Mouse (Mus musculus): Measurements from ENCODE around the gene Qsox2. TPM values are rescaled to one million over a fixed set of nuclear protein-coding genes. Genes with fewer than 3 reads are reported as not detected.

The Qsox2 gene
- total RNA-seq, 1 experiment: 32.0 TPM

GRCm38 (mm10) chr2:26225242-26225641 lies 12.1 kb downstream of the Qsox2 start:
- DNase-seq (ENCODE audit: low read depth, low spot score): no peak
- Histone ChIP-seq H3K9me3 (ENCODE audit: control insufficient read depth, insufficient read depth, low read depth, low read length) (no peaks in the 10 kb centered on the region), H3K4me3 (ENCODE audit: insufficient read depth in 1 of 2, low read depth in 1 of 2, low read length in 2 of 2, poor library complexity in 1 of 2, severe bottlenecking in 1 of 2) (no peak overlapping the region), H3K9ac (ENCODE audit: insufficient read depth, low read depth, low read length, poor library complexity, severe bottlenecking) (no peak overlapping the region), H3K36me3 (ENCODE audit: control insufficient read depth, insufficient read depth, low read length, poor library complexity, severe bottlenecking) (peaks cover 23% of the 10 kb centered on the region; the same call in 1 of the 2 replicates), H3K4me1 (ENCODE audit: control insufficient read depth in 2 of 2, insufficient read depth in 2 of 2, low read length in 2 of 2, poor library complexity in 1 of 2) (no peaks in the 10 kb centered on the region), H3K27ac (ENCODE audit: insufficient read depth, low read depth, low read length, poor library complexity, severe bottlenecking) (no peak overlapping the region)
- TF ChIP-seq CHD2 (IDR thresholded peaks at IDR 0.05; ENCODE audit: low read depth, low read length): no peak
- no peak for TF ChIP-seq ZNF384 (IDR thresholded peaks at IDR 0.05; ENCODE audit: low read depth, low read length)
- TF ChIP-seq ZC3H11A (IDR thresholded peaks at IDR 0.05; ENCODE audit: borderline replicate concordance, low read depth, low read length): no peak
- no peak for TF ChIP-seq MAFK (IDR thresholded peaks at IDR 0.05; ENCODE audit: insufficient read depth, low read depth, low read length)
- no peak for TF ChIP-seq HCFC1 (IDR thresholded peaks at IDR 0.05; ENCODE audit: borderline replicate concordance, insufficient read depth, low read length)
- in situ Hi-C loops (cut with MboI; ENCODE audit: low sequenced_read_pairs in 2 of 2, unreplicated experiment in 2 of 2): no loop called here

- no peak overlapping the region for H3K27ac ChIP-seq (ENCODE audit: insufficient read depth, low read depth, low read length, poor library complexity, severe bottlenecking)
- no peak for DNase-seq (ENCODE audit: low read depth, low spot score)
- no peak for TF ChIP-seq HCFC1 (IDR thresholded peaks at IDR 0.05; ENCODE audit: borderline replicate concordance, insufficient read depth, low read length)
- no peak for TF ChIP-seq ZNF384 (IDR thresholded peaks at IDR 0.05; ENCODE audit: low read depth, low read length)
- no peak for TF ChIP-seq ZC3H11A (IDR thresholded peaks at IDR 0.05; ENCODE audit: borderline replicate concordance, low read depth, low read length)
- no peak for TF ChIP-seq MAFK (IDR thresholded peaks at IDR 0.05; ENCODE audit: insufficient read depth, low read depth, low read length)
- no peak for TF ChIP-seq CHD2 (IDR thresholded peaks at IDR 0.05; ENCODE audit: low read depth, low read length)
- no peak overlapping the region for H3K4me3 ChIP-seq (ENCODE audit: insufficient read depth in 1 of 2, low read depth in 1 of 2, low read length in 2 of 2, poor library complexity in 1 of 2, severe bottlenecking in 1 of 2)
- H3K9me3 ChIP-seq (ENCODE audit: control insufficient read depth, insufficient read depth, low read depth, low read length): no peaks in the 10 kb centered on the region
- peaks cover 27% of the 10 kb centered on the region; the same call in 1 of the 2 replicates for H3K36me3 ChIP-seq (ENCODE audit: control insufficient read depth, insufficient read depth, low read length, poor library complexity, severe bottlenecking)
- H3K4me1 ChIP-seq (ENCODE audit: control insufficient read depth in 2 of 2, insufficient read depth in 2 of 2, low read length in 2 of 2, poor library complexity in 1 of 2): no peaks in the 10 kb centered on the region
- in situ Hi-C loops (cut with MboI; ENCODE audit: low sequenced_read_pairs in 2 of 2, unreplicated experiment in 2 of 2): no loop called here
- no peak overlapping the region for H3K9ac ChIP-seq (ENCODE audit: insufficient read depth, low read depth, low read length, poor library complexity, severe bottlenecking)
Observed at GRCm38 (mm10) chr2:26223961-26224360, 13.4 kb downstream of the Qsox2 start.

GRCm38 (mm10) chr2:26214526-26214925 lies 22.8 kb downstream of the Qsox2 start:
- no peak for TF ChIP-seq HCFC1 (IDR thresholded peaks at IDR 0.05; ENCODE audit: borderline replicate concordance, insufficient read depth, low read length)
- no peak for TF ChIP-seq MAFK (IDR thresholded peaks at IDR 0.05; ENCODE audit: insufficient read depth, low read depth, low read length)
- no peak for TF ChIP-seq CHD2 (IDR thresholded peaks at IDR 0.05; ENCODE audit: low read depth, low read length)
- TF ChIP-seq ZNF384 (IDR thresholded peaks at IDR 0.05; ENCODE audit: low read depth, low read length): no peak
- no peak for TF ChIP-seq ZC3H11A (IDR thresholded peaks at IDR 0.05; ENCODE audit: borderline replicate concordance, low read depth, low read length)
- no peak overlapping the region for H3K4me3 ChIP-seq (ENCODE audit: insufficient read depth in 1 of 2, low read depth in 1 of 2, low read length in 2 of 2, poor library complexity in 1 of 2, severe bottlenecking in 1 of 2)
- no peak for DNase-seq (ENCODE audit: low read depth, low spot score)
- H3K4me1 ChIP-seq (ENCODE audit: control insufficient read depth in 2 of 2, insufficient read depth in 2 of 2, low read length in 2 of 2, poor library complexity in 1 of 2): no peaks in the 10 kb centered on the region
- H3K9me3 ChIP-seq (ENCODE audit: control insufficient read depth, insufficient read depth, low read depth, low read length): no peaks in the 10 kb centered on the region
- in situ Hi-C loops (cut with MboI; ENCODE audit: low sequenced_read_pairs in 2 of 2, unreplicated experiment in 2 of 2): no loop called here
- H3K27ac ChIP-seq (ENCODE audit: insufficient read depth, low read depth, low read length, poor library complexity, severe bottlenecking): no peak overlapping the region
- H3K9ac ChIP-seq (ENCODE audit: insufficient read depth, low read depth, low read length, poor library complexity, severe bottlenecking): no peak overlapping the region
- H3K36me3 ChIP-seq (ENCODE audit: control insufficient read depth, insufficient read depth, low read length, poor library complexity, severe bottlenecking): peaks cover 40% of the 10 kb centered on the region

GRCm38 (mm10) chr2:26209566-26209965 lies 27.8 kb downstream of the Qsox2 start:
- Histone ChIP-seq H3K36me3 (ENCODE audit: control insufficient read depth, insufficient read depth, low read length, poor library complexity, severe bottlenecking) (peaks cover 25% of the 10 kb centered on the region), H3K9ac (ENCODE audit: insufficient read depth, low read depth, low read length, poor library complexity, severe bottlenecking) (no peak overlapping the region), H3K4me3 (ENCODE audit: insufficient read depth in 1 of 2, low read depth in 1 of 2, low read length in 2 of 2, poor library complexity in 1 of 2, severe bottlenecking in 1 of 2) (no peak overlapping the region), H3K4me1 (ENCODE audit: control insufficient read depth in 2 of 2, insufficient read depth in 2 of 2, low read length in 2 of 2, poor library complexity in 1 of 2) (no peaks in the 10 kb centered on the region), H3K9me3 (ENCODE audit: control insufficient read depth, insufficient read depth, low read depth, low read length) (no peaks in the 10 kb centered on the region), H3K27ac (ENCODE audit: insufficient read depth, low read depth, low read length, poor library complexity, severe bottlenecking) (no peak overlapping the region)
- TF ChIP-seq ZNF384 (IDR thresholded peaks at IDR 0.05; ENCODE audit: low read depth, low read length): no peak
- TF ChIP-seq CHD2 (IDR thresholded peaks at IDR 0.05; ENCODE audit: low read depth, low read length): no peak
- no peak for TF ChIP-seq MAFK (IDR thresholded peaks at IDR 0.05; ENCODE audit: insufficient read depth, low read depth, low read length)
- no peak for TF ChIP-seq ZC3H11A (IDR thresholded peaks at IDR 0.05; ENCODE audit: borderline replicate concordance, low read depth, low read length)
- no peak for TF ChIP-seq HCFC1 (IDR thresholded peaks at IDR 0.05; ENCODE audit: borderline replicate concordance, insufficient read depth, low read length)
- DNase-seq (ENCODE audit: low read depth, low spot score): no peak
- in situ Hi-C loops (cut with MboI; ENCODE audit: low sequenced_read_pairs in 2 of 2, unreplicated experiment in 2 of 2): no loop called here
